Mouse (Mus musculus) thymus, postnatal 4 days (tissue): Measurements from ENCODE around the gene Supt5.

Experiments
- DNase-seq: peaks from one replicate; pipeline ENCODE4 v3.0.0; 2021

Gene Supt5

GRCm38 (mm10) chr7:28298837-28299625 lies 39.5 kb downstream of the Supt5 start:
- DNase-seq = peak; percentile 58

GRCm38 (mm10) chr7:28294481-28294880 lies 44.1 kb downstream of the Supt5 start:
- peak; percentile 68 for DNase-seq

- DNase-seq = no peak
Observed at GRCm38 (mm10) chr7:28290638-28291590, 47.6 kb downstream of the Supt5 start, which contains the start of gene Selenov. TSS of gene Selenov (minus strand) at chr7:28291186.

GRCm38 (mm10) chr7:28290165-28290564 lies 48.4 kb downstream of the Supt5 start:
- peak; percentile 52 for DNase-seq

- peak; percentile 49 for DNase-seq
Observed at GRCm38 (mm10) chr7:28280630-28281029, 57.9 kb downstream of the Supt5 start.

- no peak for DNase-seq
Observed at GRCm38 (mm10) chr7:28278279-28278652, 60.3 kb downstream of the Supt5 start.

- peak; percentile 98 for DNase-seq
Observed at GRCm38 (mm10) chr7:28277615-28278278, 60.8 kb downstream of the Supt5 start, which contains the start of gene Eid2b. TSS of gene Eid2b (plus strand) at chr7:28277739.

GRCm38 (mm10) chr7:28277237-28277614 lies 61.3 kb downstream of the Supt5 start:
- DNase-seq = no peak

GRCm38 (mm10) chr7:28271761-28272160 lies 66.8 kb downstream of the Supt5 start:
- no peak for DNase-seq

- no peak for DNase-seq
Observed at GRCm38 (mm10) chr7:28269355-28269754, 69.2 kb downstream of the Supt5 start.

- DNase-seq = no peak
Observed at GRCm38 (mm10) chr7:28268576-28268975, 70.0 kb downstream of the Supt5 start.

GRCm38 (mm10) chr7:28268042-28268531 lies 70.5 kb downstream of the Supt5 start:
- peak; percentile 62 for DNase-seq

GRCm38 (mm10) chr7:28267129-28268041 lies 71.2 kb downstream of the Supt5 start, which contains the start of gene Eid2:
TSS of gene Eid2 (plus strand) at chr7:28267881.
- DNase-seq = peak; percentile 85

GRCm38 (mm10) chr7:28265391-28265790 lies 73.2 kb downstream of the Supt5 start:
- DNase-seq = no peak
